Mouse (Mus musculus): ENCODE results near the gene 4930453N24Rik.

DNA sequence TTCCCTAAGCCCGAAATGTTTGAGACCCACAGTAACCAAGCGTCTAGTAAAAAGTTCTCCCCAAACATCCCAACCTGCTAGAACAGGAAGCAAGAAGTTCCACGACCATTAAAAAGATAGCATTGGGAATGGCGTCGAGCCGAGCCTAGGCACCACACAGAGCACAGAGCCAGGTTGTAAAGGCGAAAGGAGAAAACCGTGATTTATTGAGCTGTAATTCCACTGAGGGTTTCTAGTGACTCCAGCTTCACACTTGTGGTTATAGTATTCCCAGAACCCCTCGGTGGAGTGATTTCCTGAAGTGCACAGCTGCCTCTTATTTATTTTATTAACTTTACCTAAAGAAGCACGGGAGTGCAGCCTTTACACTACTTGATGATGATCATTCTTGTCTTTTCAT is 53.1 kb downstream of the 4930453N24Rik start:
- TF ChIP-seq CTCF (IDR thresholded peaks at IDR 0.05; ENCODE audit: low read depth, low read length): no peak
- TF ChIP-seq GATA1 (IDR thresholded peaks at IDR 0.05; ENCODE audit: borderline replicate concordance, low read length): no peak

Measured in G1E (cell line).